Mouse (Mus musculus) embryonic facial prominence, embryonic 13.5 days (tissue): ENCODE measurements at regions not wholly inside any gene's neighbourhood (a gene's known extent, or its start where the extent isn't known, plus 50 kb on each side); places are given as distances from the start of the nearest gene placed in this dataset.

Experiments used
- ATAC-seq: fragments of 200-750 bp; cut with Nextera tagmentation; 2 replicates; pipeline ENCODE4 v1.8.0; 2017; ENCODE audit warnings: low read depth; ENCODE audit not compliant: insufficient number of reproducible peaks, insufficient read depth, low FRiP score, low TSS enrichment
- H3K27ac ChIP-seq: fragments of 300-500 bp; sonication (generic); 2 replicates; pipeline ENCODE4 v1.5.1; 2015; ENCODE audit warnings: moderate library complexity, mild to moderate bottlenecking, inconsistent platforms
- H3K27me3 ChIP-seq: fragments of 300-500 bp; sonication (generic); 2 replicates; pipeline ENCODE4 v1.6.1; 2015; ENCODE audit warnings: mild to moderate bottlenecking, inconsistent platforms
- H3K36me3 ChIP-seq: fragments of 300-500 bp; sonication (generic); 2 replicates; pipeline ENCODE4 v1.6.1; 2015; ENCODE audit warnings: mild to moderate bottlenecking, inconsistent platforms
- H3K4me1 ChIP-seq: fragments of 300-500 bp; sonication (generic); 2 replicates; pipeline ENCODE4 v1.6.1; 2015; ENCODE audit warnings: inconsistent platforms
- H3K4me2 ChIP-seq: fragments of 300-500 bp; sonication (generic); 2 replicates; pipeline ENCODE4 v1.6.1; 2015; ENCODE audit warnings: moderate library complexity, mild to moderate bottlenecking, inconsistent platforms
- H3K4me3 ChIP-seq: fragments of 300-500 bp; sonication (generic); 2 replicates; pipeline ENCODE4 v1.5.1; 2015; ENCODE audit warnings: mild to moderate bottlenecking, inconsistent platforms
- H3K9ac ChIP-seq: fragments of 300-500 bp; sonication (generic); 2 replicates; pipeline ENCODE4 v1.6.1; 2015; ENCODE audit warnings: mild to moderate bottlenecking, inconsistent platforms
- H3K9me3 ChIP-seq: fragments of 300-500 bp; sonication (generic); 2 replicates; pipeline ENCODE4 v1.6.1; 2016; ENCODE audit warnings: inconsistent platforms
- WGBS: fragments of 180-500 bp; shearing (Covaris S2); methylation state at CpG from one replicate; pipeline ENCODE4 v1.1.7; 2015; ENCODE audit warnings: mixed read lengths; 5-methylcytosine and 5-hydroxymethylcytosine counted together

DNA sequence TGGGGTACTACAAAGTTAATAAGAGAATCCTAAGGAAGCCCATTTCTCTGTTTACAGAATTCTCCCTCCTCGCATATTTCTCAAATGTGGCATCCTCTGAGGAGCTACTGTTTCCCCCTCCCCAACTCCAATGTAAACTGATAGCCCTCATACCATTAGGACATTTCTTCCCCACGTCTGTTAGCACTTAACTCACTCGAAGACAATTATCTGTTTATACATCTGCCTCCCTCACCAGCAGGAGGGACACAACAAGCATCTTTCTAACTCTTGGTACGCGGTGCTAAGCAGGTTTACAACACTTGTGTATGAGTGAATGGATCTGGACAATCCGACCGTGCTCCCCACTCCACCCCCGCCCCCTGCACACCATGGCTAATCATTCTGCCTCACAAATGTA is 324.8 kb downstream of the Sox4 start:
- Histone ChIP-seq H3K27me3 (no peaks in the 10 kb centered on the region), H3K9me3 (no peaks in the 10 kb centered on the region), H3K9ac (no peak overlapping the region), H3K4me1 (peaks cover 44% of the 10 kb centered on the region), H3K36me3 (0 out of 2 replicates have a peak, but pooled peaks cover 6% of the 10 kb centered on the region), H3K27ac (peak overlapping the region; percentile 4; the same call in 1 of the 2 replicates), H3K4me3 (no peak overlapping the region), H3K4me2 (no peak overlapping the region)
- ATAC-seq: no peak
- 18% methylated on average over 8 of the region's 8 CpGs for WGBS

DNA sequence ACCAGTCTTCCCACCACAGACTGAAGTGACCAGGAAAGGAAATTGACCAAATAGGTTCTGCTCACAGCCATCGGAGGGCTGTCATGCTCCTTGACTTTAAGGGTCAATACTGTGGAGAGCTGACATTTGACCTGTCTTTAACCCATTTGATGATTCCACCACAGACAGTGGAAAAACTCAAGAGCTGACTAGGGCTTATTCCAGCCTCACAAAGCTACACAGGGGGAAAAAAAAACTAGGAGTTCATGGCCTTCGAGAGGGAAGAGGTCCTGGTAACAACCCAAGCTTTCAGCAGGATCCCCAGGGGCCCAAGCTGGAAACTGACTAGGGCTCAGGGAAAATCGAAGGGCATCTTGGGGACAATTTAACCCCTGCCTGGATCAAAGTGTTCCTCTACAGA is 334.6 kb downstream of the Sox4 start:
- ATAC-seq: no peak
- Histone ChIP-seq H3K4me3 (no peak overlapping the region), H3K9me3 (no peaks in the 10 kb centered on the region), H3K27me3 (no peaks in the 10 kb centered on the region), H3K4me2 (no peak overlapping the region), H3K9ac (no peak overlapping the region), H3K27ac (no peak overlapping the region), H3K4me1 (peaks cover 9% of the 10 kb centered on the region; the same call in 1 of the 2 replicates), H3K36me3 (no peaks in the 10 kb centered on the region)
- 20% methylated on average over 3 of the region's 3 CpGs for WGBS

DNA sequence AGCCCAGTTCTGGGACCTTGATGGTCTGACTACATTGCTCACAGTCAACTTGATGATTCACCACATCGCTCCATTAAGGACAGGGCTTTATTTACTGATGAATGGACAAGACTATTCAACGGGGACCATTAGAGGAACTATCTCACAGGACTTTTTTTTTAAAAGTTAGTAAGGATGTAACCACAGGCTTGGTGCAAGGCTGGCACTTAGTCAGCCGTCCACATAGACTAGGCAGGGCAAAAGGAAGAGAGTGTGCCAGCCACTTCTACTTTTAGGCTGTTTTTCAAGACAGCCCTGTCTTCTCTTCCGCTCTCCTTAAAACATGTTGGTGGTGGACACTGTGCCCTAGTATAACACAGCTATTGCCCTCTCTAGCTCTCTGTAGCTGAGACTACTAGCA is 336.0 kb downstream of the Sox4 start:
- Histone ChIP-seq H3K27ac (no peak overlapping the region), H3K27me3 (no peaks in the 10 kb centered on the region), H3K9me3 (no peaks in the 10 kb centered on the region), H3K4me2 (no peak overlapping the region), H3K4me1 (peaks cover 9% of the 10 kb centered on the region; the same call in 1 of the 2 replicates), H3K9ac (no peak overlapping the region), H3K36me3 (no peaks in the 10 kb centered on the region), H3K4me3 (no peak overlapping the region)
- no peak for ATAC-seq
- WGBS: 93% methylated on average over 4 of the region's 4 CpGs

DNA sequence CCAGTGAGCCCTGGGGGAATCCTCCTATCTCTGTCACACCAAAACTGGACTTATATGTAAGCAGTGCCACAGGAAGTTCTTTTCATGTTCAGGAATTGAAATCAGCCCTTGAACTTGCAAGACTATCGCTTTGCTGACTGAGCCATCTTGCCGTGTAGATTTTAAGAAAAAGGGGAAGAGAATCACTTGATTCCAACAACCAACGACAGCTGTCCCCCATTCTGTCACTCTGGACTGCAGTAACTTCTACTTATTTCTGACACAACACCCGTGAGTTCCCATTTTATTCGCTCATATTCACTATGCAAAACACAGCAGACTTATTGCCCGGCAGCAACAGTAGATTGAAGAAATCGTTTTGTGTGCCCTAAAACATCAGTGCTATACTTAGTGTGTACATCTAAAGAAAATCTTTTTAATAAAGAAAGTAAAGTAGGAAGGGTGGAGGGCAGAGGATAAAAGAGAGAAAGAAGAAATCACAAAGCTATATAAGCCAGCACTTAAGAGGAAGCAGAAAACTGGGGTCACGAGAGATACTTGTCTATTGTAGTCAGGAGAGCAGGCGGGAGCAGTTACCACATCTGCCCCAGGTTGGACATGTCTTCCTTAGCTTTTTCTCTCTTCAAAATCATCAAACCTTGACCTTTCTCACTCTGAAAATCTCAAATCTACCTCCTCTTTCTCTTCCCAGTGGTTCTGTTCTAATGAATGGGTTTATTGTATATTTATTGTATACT is 336.7 kb downstream of the Sox4 start:
- H3K9ac ChIP-seq: no peak overlapping the region
- no peaks in the 10 kb centered on the region for H3K27me3 ChIP-seq
- H3K27ac ChIP-seq: no peak overlapping the region
- H3K4me3 ChIP-seq: no peak overlapping the region
- H3K4me1 ChIP-seq: peaks cover 9% of the 10 kb centered on the region; the same call in 1 of the 2 replicates
- H3K36me3 ChIP-seq: no peaks in the 10 kb centered on the region
- ATAC-seq: no peak
- H3K4me2 ChIP-seq: no peak overlapping the region
- 74% methylated on average over 9 of the region's 9 CpGs for WGBS
- no peaks in the 10 kb centered on the region for H3K9me3 ChIP-seq

DNA sequence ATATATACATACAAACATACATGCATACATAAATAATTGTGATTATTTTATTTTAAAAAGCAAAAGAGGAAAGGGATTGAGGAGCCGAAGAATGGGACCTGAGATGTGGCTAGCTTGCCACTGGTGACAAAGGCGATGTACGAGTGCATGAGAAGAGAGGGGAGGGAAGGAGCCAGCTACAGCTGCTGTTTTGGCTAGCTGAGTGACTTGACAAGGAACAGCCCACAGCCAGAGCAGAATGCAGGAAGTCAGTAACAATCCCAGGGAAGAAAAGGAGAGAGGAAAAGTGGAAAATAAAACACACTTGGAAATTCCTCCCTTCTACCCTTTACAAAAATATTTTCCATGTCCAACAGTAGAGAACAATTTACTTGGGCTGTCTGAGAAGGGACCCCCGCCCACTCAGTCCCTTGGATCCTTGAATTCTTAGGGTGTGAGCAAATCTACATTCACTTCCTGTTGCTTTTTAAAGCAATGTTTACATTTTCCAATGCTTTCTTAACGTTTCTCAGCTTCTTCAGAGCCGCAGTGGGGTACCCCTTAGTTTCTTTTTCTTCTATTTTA is 345.9 kb downstream of the Sox4 start:
- H3K27me3 ChIP-seq: no peaks in the 10 kb centered on the region
- H3K27ac ChIP-seq: peak overlapping the region; percentile 44; the same call in 1 of the 2 replicates
- ATAC-seq: no peak
- no peaks in the 10 kb centered on the region for H3K9me3 ChIP-seq
- no peak overlapping the region for H3K4me3 ChIP-seq
- WGBS: 41% methylated on average over 6 of the region's 6 CpGs
- H3K4me1 ChIP-seq: peaks cover 18% of the 10 kb centered on the region
- no peaks in the 10 kb centered on the region for H3K36me3 ChIP-seq
- H3K4me2 ChIP-seq: no peak overlapping the region
- no peak overlapping the region for H3K9ac ChIP-seq

DNA sequence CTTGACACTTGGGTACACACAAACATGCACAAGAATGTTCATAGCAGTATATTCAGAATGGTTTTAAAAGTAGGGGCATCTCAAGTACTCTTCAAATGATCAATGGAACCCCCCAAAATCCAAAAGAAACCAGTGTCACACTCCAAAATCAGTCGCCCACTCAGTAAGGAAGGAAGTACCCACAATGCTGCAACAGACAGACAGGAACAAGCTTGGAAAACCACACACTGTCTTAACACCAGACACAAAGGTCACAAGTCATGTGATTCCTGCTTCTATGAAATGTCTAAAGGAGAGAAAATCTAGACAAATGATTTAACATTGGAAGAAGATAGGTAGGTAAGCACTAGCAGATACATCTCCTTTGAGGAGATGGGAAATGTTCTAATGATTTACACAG is 346.9 kb downstream of the Sox4 start:
- no peaks in the 10 kb centered on the region for H3K36me3 ChIP-seq
- no peak overlapping the region for H3K4me2 ChIP-seq
- H3K9me3 ChIP-seq: no peaks in the 10 kb centered on the region
- ATAC-seq: no peak
- H3K27me3 ChIP-seq: no peaks in the 10 kb centered on the region
- peaks cover 18% of the 10 kb centered on the region for H3K4me1 ChIP-seq
- H3K27ac ChIP-seq: no peak overlapping the region
- 90% methylated on average over 1 of the region's 1 CpGs for WGBS
- no peak overlapping the region for H3K9ac ChIP-seq
- H3K4me3 ChIP-seq: no peak overlapping the region

DNA sequence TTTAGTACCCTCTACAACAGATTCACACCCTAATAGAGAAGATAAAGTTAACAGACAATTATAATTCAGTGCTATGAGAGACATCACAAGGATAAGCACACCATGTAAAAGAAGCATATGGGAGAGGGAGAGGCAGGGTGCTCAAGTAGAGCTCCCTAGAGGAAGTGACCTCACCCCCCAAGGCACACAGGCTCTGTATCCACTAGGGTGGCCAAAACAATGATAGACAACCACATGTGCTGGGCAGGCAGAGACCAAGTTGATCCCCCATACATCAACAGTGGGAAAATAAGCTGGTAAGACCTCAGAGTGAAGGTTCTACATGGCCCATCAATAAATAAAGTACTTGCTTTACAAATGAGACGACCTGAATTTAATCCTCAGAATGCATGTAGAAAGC is 347.7 kb downstream of the Sox4 start:
- 61% methylated on average over 1 of the region's 1 CpGs for WGBS
- no peaks in the 10 kb centered on the region for H3K36me3 ChIP-seq

DNA sequence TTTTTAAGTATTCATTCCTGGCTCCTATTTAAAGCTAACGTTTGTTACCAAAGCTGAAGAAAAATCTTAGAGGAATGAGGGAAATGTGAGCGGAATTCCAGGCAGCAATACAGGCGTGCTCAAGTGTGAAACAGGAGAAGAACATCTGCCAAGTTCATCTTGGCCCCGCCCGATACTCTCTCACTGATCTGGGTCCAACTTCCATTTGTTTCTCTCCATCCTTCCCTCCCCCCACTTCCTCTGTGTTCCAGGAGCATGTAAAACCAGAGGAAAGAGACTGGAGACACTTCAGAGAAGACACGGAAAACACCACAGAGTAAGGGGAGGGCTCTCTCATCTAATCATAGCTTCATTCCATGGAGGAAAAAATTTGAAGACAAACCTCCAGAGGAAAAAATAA is 346.7 kb downstream of the Gm11361 start:
- Histone ChIP-seq H3K27me3 (no peaks in the 10 kb centered on the region), H3K4me2 (peak overlapping the region; percentile 10), H3K27ac (peak overlapping the region; percentile 34; the same call in 1 of the 2 replicates), H3K9ac (no peak overlapping the region), H3K4me3 (no peak overlapping the region), H3K4me1 (peaks cover 27% of the 10 kb centered on the region), H3K9me3 (no peaks in the 10 kb centered on the region), H3K36me3 (no peaks in the 10 kb centered on the region)
- 18% methylated on average over 6 of the region's 6 CpGs for WGBS
- ATAC-seq: no peak

More for the DNA sequence above, 347.7 kb downstream of the Sox4 start:
- ATAC-seq: no peak
- H3K9ac ChIP-seq: no peak overlapping the region
- H3K4me2 ChIP-seq: no peak overlapping the region
- H3K9me3 ChIP-seq: no peaks in the 10 kb centered on the region
- no peak overlapping the region for H3K4me3 ChIP-seq
- no peaks in the 10 kb centered on the region for H3K27me3 ChIP-seq
- no peak overlapping the region for H3K27ac ChIP-seq
- H3K4me1 ChIP-seq: peaks cover 22% of the 10 kb centered on the region

DNA sequence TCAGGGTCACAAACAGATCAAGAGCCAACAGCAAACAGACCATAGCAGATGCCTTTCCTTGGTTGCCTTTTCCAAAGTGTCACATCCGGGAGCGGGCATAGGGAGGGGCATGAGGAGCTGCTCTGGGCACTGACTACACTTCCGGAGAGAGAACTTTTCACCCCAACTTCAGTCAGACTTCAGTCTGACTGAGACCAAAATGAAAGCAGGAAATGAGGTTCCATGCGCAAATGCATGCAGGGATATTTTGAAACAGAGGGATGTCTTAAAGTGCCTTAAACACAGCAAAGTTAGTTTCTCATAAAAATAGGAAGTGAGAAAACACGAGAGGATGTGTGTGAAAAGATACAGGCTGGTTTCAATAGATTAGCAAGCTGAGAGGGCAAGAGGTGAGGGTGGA is 343.5 kb downstream of the Gm11361 start:
- WGBS: 67% methylated on average over 5 of the region's 5 CpGs

DNA sequence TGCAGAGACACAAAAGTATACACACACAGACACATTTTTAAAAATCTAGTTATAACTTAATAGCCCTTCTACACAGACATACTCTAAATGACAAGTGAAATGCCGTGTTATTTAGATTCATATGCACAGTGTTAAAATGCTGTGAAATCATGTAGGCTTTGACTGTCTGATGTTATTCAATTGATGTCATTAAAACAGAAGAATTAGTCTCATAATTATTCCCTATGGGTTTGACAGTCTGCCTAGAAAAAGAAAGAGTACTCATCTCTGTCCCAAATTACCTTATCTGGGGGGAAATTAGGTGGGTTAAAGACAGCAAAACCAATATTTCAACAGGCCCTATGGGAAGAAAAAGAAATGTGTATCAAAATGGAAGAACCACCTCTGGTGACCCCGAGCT is 339.0 kb downstream of the Gm11361 start:
- 79% methylated on average over 2 of the region's 2 CpGs for WGBS
- no peak overlapping the region for H3K9ac ChIP-seq
- ATAC-seq: no peak

More for the DNA sequence above, 343.5 kb downstream of the Gm11361 start:
- H3K4me1 ChIP-seq: peaks cover 16% of the 10 kb centered on the region
- H3K4me2 ChIP-seq: no peak overlapping the region
- 0 out of 2 replicates have a peak overlapping the region, but pooled peaks have one; percentile 16 for H3K27ac ChIP-seq
- H3K9me3 ChIP-seq: no peaks in the 10 kb centered on the region
- H3K9ac ChIP-seq: no peak overlapping the region
- H3K27me3 ChIP-seq: no peaks in the 10 kb centered on the region
- no peak for ATAC-seq
- no peaks in the 10 kb centered on the region for H3K36me3 ChIP-seq
- no peak overlapping the region for H3K4me3 ChIP-seq

DNA sequence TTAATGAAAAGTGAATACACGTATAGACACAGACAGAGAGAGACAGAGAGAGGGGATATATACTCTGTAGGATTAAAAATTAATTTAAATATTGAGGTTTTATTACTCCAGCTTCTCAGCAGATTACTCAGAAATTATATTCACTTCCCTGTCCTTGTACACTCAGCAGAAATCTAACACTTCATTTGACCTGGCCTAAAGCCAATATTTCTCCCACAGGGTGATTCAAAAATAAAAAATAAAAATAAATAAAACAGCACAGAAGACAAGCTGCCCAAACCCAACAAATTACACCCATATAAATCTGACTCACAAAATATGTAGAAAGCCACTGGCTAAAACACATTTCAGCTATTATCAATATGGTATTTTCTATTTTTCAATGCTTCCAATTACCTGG is 334.8 kb downstream of the Gm11361 start:
- Histone ChIP-seq H3K27ac (no peak overlapping the region), H3K9me3 (no peaks in the 10 kb centered on the region), H3K9ac (no peak overlapping the region), H3K4me3 (no peak overlapping the region), H3K27me3 (no peaks in the 10 kb centered on the region), H3K4me2 (no peak overlapping the region), H3K4me1 (peaks cover 2% of the 10 kb centered on the region; the same call in 1 of the 2 replicates), H3K36me3 (peaks cover 11% of the 10 kb centered on the region)
- 76% methylated on average over 1 of the region's 1 CpGs for WGBS
- ATAC-seq: no peak

More for the DNA sequence above, 339.0 kb downstream of the Gm11361 start:
- no peak overlapping the region for H3K27ac ChIP-seq
- H3K4me2 ChIP-seq: no peak overlapping the region
- H3K4me3 ChIP-seq: no peak overlapping the region
- H3K27me3 ChIP-seq: no peaks in the 10 kb centered on the region
- H3K9me3 ChIP-seq: no peaks in the 10 kb centered on the region
- peaks cover 11% of the 10 kb centered on the region for H3K36me3 ChIP-seq
- H3K4me1 ChIP-seq: peaks cover 12% of the 10 kb centered on the region; the same call in 1 of the 2 replicates

DNA sequence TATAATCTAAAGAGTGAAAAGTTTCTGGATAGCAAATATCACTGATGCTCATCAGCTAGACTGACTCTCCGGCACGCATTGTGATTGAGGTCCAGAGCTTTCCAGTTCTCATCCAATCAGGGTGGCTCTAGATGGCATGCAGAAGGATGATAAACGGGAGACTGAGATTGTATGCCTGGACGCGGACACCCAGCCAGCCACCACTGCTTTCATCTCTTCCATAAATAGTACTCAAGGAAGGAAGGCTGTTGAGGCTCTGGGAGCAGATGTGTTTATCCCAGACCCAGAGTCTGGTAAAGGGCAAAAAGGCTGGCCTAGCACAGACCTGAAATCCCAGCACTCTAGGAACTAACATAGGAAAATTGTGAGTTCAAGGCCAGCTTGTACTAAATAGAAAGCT is 330.6 kb downstream of the Gm11361 start:
- Histone ChIP-seq H3K9me3 (no peaks in the 10 kb centered on the region), H3K4me3 (no peak overlapping the region), H3K4me2 (no peak overlapping the region), H3K27me3 (no peaks in the 10 kb centered on the region), H3K4me1 (peaks cover 2% of the 10 kb centered on the region; the same call in 1 of the 2 replicates), H3K9ac (no peak overlapping the region), H3K27ac (no peak overlapping the region), H3K36me3 (no peaks in the 10 kb centered on the region)
- no peak for ATAC-seq
- WGBS: 84% methylated on average over 5 of the region's 5 CpGs
